Mouse (Mus musculus) lung, postnatal 25 days (tissue): ENCODE measurements around the gene Kif13a.

Experiments
- DNase-seq: peaks from one replicate; pipeline ENCODE4 v3.0.0; 2022; ENCODE audit warnings: low spot score

Kif13a gene

DNA sequence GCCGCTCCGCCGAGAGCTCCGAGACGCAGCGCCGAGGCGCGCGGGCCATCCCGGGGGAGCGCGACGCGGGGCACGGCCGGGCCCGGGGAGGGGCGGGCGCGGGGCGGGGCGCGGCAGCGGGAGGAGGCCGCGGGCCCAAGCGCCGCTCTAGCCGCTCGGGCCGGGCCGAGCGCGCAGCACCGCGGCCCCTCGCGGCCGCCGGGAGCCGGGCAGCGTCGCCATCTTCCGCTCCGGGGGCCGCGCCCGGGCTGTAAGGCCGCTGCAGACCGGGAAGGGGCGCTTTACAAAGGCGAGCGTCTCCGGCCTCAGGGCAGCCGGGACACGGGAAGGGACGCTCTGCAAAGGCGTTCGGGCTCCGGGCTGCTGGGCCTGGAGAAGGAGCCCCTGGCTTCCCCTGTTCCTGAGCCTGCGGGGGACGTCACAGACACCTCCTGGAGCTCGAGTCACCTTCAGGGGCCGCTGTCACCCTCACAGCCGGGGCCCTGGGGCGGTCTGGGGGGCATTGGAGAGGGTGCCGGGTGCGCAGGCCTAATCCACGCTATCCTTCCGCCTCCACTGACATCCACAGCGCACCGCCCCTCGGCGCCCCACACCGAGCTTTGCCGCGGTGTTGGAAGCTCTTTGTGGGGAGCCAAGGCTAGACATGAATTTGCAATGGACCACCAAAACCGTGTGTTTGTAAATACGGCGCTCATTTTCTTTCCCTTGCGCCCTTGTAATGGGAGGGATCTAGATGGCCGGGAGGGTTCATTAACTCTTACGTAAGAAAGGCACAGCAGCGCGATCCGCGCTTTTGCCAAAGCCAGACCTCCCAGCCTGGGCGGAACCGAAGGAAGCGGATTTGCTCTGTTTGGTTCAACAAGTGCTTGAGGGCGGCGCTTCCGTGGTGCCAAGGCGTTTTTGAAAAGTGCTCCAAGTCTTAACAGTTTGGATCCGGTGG lies at the start of gene Kif13a:
Gene Kif13a, minus strand, starts transcription at position 149 of the 940 bp plus-strand sequence.
- DNase-seq, result peak; percentile 96

DNA sequence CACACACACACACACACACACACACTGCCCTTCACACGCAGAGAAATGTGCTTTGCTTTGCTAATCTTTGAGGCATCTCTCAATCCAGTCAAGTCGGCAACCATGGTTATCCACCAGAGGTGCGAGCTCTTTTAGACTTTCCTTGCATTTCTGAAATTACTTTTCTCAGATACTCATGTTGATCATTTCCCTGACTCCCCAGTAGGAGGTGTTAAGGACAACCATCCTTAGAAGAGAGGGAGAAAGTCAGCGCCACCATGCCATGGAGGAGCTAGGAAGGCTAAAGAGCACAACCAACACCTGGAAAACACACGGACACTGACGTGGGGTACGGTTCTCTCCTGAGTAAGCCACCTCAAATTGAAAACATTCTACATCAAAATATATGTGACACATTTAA lies 46.9 kb upstream of the Kif13a start:
- no peak for DNase-seq

GRCm38 (mm10) chr13:46975930-46976329 lies 46.3 kb upstream of the Kif13a start:
- no peak for DNase-seq

DNA sequence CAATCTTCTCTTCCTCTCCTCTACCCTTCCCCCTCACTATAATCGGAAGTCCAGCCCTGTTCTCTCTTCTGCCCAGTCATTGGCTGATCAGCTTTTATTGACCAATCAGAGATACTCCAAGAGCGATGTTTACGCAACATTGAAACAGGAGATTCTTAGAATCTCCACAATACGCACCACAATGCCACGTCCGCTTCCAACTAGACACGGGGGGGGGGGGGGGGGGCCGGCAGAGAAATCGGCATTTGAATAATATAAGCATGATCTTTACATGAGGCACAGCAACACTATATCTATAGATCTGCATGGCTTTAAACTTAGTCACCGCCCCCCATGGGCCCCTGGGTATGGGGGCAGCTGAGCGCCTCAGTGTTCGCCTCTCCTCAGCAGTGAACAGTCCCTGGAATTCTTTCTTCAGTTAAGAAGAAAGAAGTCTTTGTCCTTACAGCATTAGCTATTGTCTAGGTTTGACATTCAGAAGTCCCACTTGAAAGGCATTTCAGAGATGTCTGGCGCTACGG lies 45.4 kb upstream of the Kif13a start:
- no peak for DNase-seq

DNA sequence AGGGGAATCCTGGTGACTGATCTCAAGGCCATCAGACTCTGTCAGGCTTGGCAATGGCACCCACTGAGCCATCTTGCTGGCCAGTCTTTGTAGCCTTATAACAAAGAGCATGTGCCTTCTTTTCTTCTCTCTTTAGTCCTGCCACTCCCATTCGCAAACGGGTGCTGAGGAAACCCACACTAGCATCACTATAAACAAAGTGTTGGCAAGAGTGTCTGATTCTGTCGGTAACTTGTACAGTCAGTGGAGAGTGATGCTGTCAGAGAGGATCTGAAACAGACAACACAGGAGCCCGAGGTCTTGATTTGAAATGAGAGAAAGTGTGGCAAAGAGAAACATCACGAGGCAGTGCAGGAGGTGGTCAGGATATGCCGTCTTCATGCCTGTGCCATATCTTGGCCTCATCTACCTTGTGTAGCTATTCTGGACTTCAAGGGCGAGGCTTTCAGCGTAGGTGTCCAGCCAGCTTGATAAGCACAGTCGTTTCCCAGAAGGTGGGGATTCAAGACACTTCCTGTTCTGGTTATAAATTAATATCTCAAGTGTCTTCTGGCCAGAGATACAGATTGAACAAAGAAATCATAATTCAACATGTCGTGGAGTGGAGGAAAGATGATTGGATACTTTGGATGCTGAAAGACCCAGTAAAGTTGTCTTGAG lies 40.7 kb upstream of the Kif13a start:
- DNase-seq, result peak; percentile 63

GRCm38 (mm10) chr13:46968626-46969025 lies 39.0 kb upstream of the Kif13a start:
- DNase-seq, result no peak

- no peak for DNase-seq
Observed at GRCm38 (mm10) chr13:46967308-46967707, 37.6 kb upstream of the Kif13a start.

DNA sequence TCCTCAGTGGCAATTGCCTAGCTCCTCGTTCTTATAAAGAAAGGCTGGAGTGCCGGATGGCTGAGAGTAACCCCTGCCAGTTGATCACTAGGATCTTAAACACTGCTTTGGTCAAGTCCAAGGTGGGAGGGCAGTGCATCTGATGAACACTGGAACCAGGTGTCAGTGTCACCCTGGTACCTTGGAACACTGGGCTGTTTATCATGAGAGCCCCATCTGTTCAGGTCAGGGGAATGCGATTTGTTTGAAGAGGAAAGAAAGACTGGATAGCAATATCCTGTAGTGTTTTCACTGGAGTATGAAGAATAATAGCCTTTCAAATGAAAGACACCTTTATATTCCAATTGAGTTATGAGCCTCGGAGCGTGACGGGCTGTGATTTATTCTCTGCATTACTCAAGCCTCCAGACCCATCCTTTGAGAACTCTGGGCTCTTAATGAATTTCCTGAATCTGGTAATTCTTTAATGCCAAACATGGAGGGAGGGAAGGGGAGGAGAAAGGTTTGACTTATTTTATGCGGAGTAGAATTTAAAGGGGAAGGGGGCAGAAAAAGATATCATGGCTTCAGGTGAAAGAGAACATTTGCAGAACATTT lies 31.3 kb upstream of the Kif13a start:
- DNase-seq, result no peak

GRCm38 (mm10) chr13:46959139-46959538 lies 29.5 kb upstream of the Kif13a start:
- no peak for DNase-seq

- DNase-seq, result no peak
Observed at GRCm38 (mm10) chr13:46951212-46951611, 21.5 kb upstream of the Kif13a start.

- DNase-seq, result no peak
Observed at GRCm38 (mm10) chr13:46949741-46950140, 20.1 kb upstream of the Kif13a start.

DNA sequence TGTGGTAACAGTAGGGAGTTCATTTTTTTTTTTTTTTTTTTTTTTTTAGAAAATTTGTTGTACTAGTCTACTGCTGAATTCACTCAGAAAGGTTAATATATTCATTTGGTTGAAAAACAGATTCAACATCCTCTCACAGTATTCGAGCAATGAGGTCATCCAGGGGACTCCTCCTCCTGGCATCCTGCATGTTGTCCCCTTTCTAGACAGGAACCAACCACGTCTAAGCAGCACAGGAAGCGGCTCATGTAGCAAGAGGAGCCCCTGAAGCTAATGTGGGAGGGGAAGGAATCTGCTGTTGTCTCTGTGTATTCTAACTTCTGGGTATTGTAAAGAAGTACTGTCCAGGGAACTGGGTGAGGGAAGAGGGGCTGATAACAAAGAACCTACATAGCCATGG lies 18.4 kb upstream of the Kif13a start:
- no peak for DNase-seq

DNA sequence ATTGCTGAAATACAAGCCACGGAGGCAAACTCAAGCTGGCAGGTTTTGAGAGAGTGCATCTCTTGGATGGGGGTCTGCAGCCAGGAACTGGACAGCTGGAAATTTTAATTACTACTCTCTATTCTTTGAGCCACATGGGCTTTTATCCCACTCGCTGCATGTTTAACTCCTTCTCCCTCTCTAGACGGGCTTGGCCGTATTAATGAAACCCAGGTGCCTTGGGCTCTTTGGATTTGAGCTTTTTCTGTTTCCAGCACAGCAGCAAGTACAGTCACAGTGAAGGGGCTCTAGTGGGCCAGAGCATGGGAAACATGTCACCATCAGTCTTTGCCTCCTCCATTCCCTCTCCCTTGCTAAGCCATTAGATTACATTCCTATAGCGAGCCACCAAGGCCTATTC lies 16.4 kb upstream of the Kif13a start:
- no peak for DNase-seq

GRCm38 (mm10) chr13:46945256-46945655 lies 15.6 kb upstream of the Kif13a start:
- DNase-seq, result no peak

- no peak for DNase-seq
Observed at GRCm38 (mm10) chr13:46943294-46943693, 13.6 kb upstream of the Kif13a start.

GRCm38 (mm10) chr13:46934116-46934515 lies 4.4 kb upstream of the Kif13a start:
- peak; percentile 53 for DNase-seq

GRCm38 (mm10) chr13:46932846-46933245 lies 3.2 kb upstream of the Kif13a start:
- DNase-seq, result peak; percentile 80

DNA sequence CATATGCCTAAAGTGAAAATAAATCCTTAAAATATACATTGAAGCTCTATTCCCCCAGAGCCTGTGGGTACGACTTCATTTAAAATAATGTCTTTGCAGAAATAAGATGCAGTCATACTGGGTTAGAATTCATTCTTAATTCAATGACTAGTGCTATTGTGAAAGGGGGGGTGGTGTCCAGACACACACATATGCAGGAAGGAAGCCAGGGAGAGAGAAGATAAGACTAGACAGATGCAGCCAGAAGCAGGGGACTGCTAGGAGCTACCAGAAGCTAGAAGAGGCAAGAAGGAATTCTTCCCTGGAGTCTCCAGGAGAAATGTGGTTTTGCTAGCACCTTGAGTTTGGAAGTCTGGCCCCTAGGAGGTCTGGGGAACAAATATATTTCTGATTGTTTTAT lies 2.4 kb upstream of the Kif13a start:
- no peak for DNase-seq

- no peak for DNase-seq
Observed at GRCm38 (mm10) chr13:46930659-46931046, 986 bp upstream of the Kif13a start.

- DNase-seq, result no peak
Observed at GRCm38 (mm10) chr13:46928961-46929691, 541 bp downstream of the Kif13a start.

DNA sequence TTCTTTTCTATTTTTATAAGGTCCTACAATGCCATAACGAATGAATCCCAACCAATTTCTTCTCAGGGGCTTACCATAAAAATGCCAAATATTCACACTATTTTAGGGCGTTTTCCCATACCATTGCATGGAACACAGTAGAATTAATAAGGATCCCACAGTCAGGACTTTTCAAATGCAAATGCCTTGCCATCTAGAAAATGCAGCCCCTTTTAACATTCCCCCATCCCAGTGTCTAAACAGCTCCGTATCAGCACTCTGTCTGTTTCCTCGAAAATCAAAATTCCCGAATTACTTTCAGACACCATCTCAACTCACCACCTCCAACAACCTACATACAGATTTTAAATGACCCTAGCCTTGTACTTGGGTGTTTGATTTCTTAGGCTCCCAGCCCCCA lies 1.3 kb downstream of the Kif13a start:
- DNase-seq, result no peak

GRCm38 (mm10) chr13:46925671-46926070 lies 4.0 kb downstream of the Kif13a start:
- DNase-seq, result no peak
